Mouse (Mus musculus) heart, adult 2 months (tissue): ENCODE data around the gene Cfb. TPM values are rescaled to one million over a fixed set of nuclear protein-coding genes. Genes with fewer than 3 reads are reported as not detected.
"Not testable (repeated sequence)": the region's sequence is repeated elsewhere in the genome, so short reads cannot be mapped to it uniquely, and the experiment has no call there.

Experiments
- DNase-seq, 2 experiments: peaks; one replicate each; pipeline ENCODE4 v3.0.0; 2021
- H3K27ac ChIP-seq: fragments of 200-600 bp; 2 replicates; pipeline ENCODE4 v1.8.1; 2022
- H3K27me3 ChIP-seq: fragments of 200-500 bp; 2 replicates; pipeline ENCODE4 v1.6.1; 2012; ENCODE audit warnings: mild to moderate bottlenecking, low read length, inconsistent platforms, mixed read lengths; ENCODE audit not compliant: control insufficient read depth, insufficient read depth
- H3K36me3 ChIP-seq: fragments of 200-500 bp; 2 replicates; pipeline ENCODE4 v1.6.1; 2012; ENCODE audit warnings: low read length, inconsistent platforms; ENCODE audit not compliant: control insufficient read depth, insufficient read depth
- H3K4me1 ChIP-seq: fragments of 200-500 bp; 2 replicates; pipeline ENCODE4 v1.6.1; 2011; ENCODE audit warnings: low read length; ENCODE audit not compliant: control insufficient read depth, insufficient read depth
- H3K4me3 ChIP-seq: fragments of 200-600 bp; 2 replicates; pipeline ENCODE4 v1.8.1; 2022
- H3K79me2 ChIP-seq: fragments of 200-500 bp; replicated peaks from 2 replicates; pipeline ENCODE4 v1.6.1; 2012; ENCODE audit warnings: mild to moderate bottlenecking, inconsistent platforms, low read length, moderate library complexity, mixed read lengths; ENCODE audit not compliant: control insufficient read depth, insufficient read depth
- H3K9ac ChIP-seq: fragments of 200-500 bp; 2 replicates; pipeline ENCODE4 v1.6.1; 2012; ENCODE audit warnings: low read depth, mild to moderate bottlenecking, control low read depth, inconsistent platforms, low read length, mixed read lengths
- CTCF ChIP-seq: fragments of 200-600 bp; IDR thresholded peaks from 2 replicates; pipeline ENCODE4 v1.8.1; 2022; ENCODE audit warnings: antibody characterized with exemption, mild to moderate bottlenecking, moderate library complexity
- EP300 ChIP-seq: fragments of 200-500 bp; IDR thresholded peaks from 2 replicates; pipeline ENCODE4 v1.6.1; 2011; ENCODE audit warnings: low read depth, low read length, control low read depth; ENCODE audit not compliant: insufficient read depth
- POLR2A ChIP-seq: fragments of 200-500 bp; IDR thresholded peaks from 2 replicates; pipeline ENCODE4 v1.6.1; 2011; ENCODE audit warnings: mild to moderate bottlenecking, low read depth, low read length, control low read depth; ENCODE audit not compliant: insufficient read depth
- WGBS: fragments of 180-500 bp; shearing (Covaris S2); methylation state at CpG from one replicate; pipeline ENCODE4 v1.1.7; 2018; 5-methylcytosine and 5-hydroxymethylcytosine counted together
- intact Hi-C: fragments of 180-260 bp; cut with DNase I; formaldehyde crosslinking; loops from one replicate; pipeline ENCODE4 v1.15.1; 2025
- microRNA-seq, 2 experiments: library from miRNA; unstranded; fragments of <30 nt; microRNA quantifications; one replicate each; pipeline ENCODE4 v1.2.0; 2021
- polyA plus RNA-seq: library from polyadenylated mRNA; depleted of rRNA; stranded (reverse); fragments of >200 nt; gene quantifications from 2 replicates; pipeline ENCODE4 v1.2.3, GENCODE M21; 2012; rRNA removed
- total RNA-seq, 2 experiments: library from RNA; stranded (reverse); gene quantifications; 2 replicates each; pipeline ENCODE4 v1.2.3; 2021

Cfb gene
- total and polyA plus RNA-seq, 3 experiments, result 2.6 to 5.7 (median 3.8) TPM

GRCm38 (mm10) chr17:34814818-34815370, 47.4 kb downstream of the Cfb start:
- intact Hi-C loops, result no loop called here
- DNase-seq, result no peak
- Histone ChIP-seq H3K4me1 (no peaks in the 10 kb centered on the region), H3K79me2 (no peaks in the 10 kb centered on the region), H3K27me3 (no peaks in the 10 kb centered on the region), H3K4me3 (no peak overlapping the region), H3K27ac (no peak overlapping the region), H3K9ac (no peak overlapping the region), H3K36me3 (no peaks in the 10 kb centered on the region)
- WGBS, result 69% methylated on average over 7 of the region's 7 CpGs
- TF ChIP-seq CTCF (no peak), EP300 (no peak), POLR2A (no peak)

- TF ChIP-seq CTCF, result peak; percentile 82
- H3K9ac ChIP-seq, H3K79me2 ChIP-seq, H3K4me1 ChIP-seq, H3K36me3 ChIP-seq, H3K27me3 ChIP-seq, H3K27ac ChIP-seq, H3K4me3 ChIP-seq: not testable (repeated sequence)
- 58% methylated on average over 12 of the region's 12 CpGs for WGBS
- intact Hi-C loops, result loop anchor here (2.0 kb wide), 1 partner anchor 81 kb away; no protein-coding TSS in a partner anchor
- peak; percentile 21 to 58 for DNase-seq
These were observed 48.6 kb downstream of the Cfb start for GRCm38 (mm10) chr17:34813747-34814146.

- Histone ChIP-seq H3K4me3 (no peak overlapping the region), H3K36me3 (no peaks in the 10 kb centered on the region), H3K4me1 (no peaks in the 10 kb centered on the region), H3K9ac (no peak overlapping the region), H3K27ac (no peak overlapping the region), H3K79me2 (no peaks in the 10 kb centered on the region), H3K27me3 (no peaks in the 10 kb centered on the region)
- TF ChIP-seq EP300, result no peak
- no peak for TF ChIP-seq CTCF
- no peak for TF ChIP-seq POLR2A
- 69% methylated on average over 15 of the region's 15 CpGs for WGBS
- intact Hi-C loops, result no loop called here
- DNase-seq, result no peak
These were observed 51.0 kb downstream of the Cfb start for GRCm38 (mm10) chr17:34811275-34811674.

GRCm38 (mm10) chr17:34810811-34811210, 51.5 kb downstream of the Cfb start:
- 78% methylated on average over 8 of the region's 8 CpGs for WGBS
- H3K36me3 ChIP-seq, intact Hi-C loops: not testable (repeated sequence)

GRCm38 (mm10) chr17:34810411-34810810, 51.9 kb downstream of the Cfb start:
- H3K4me3 ChIP-seq, H3K36me3 ChIP-seq, H3K27me3 ChIP-seq, DNase-seq, H3K79me2 ChIP-seq, intact Hi-C loops, H3K27ac ChIP-seq, H3K9ac ChIP-seq, H3K4me1 ChIP-seq: not testable (repeated sequence)
- 71% methylated on average over 5 of the region's 5 CpGs for WGBS

More at GRCm38 (mm10) chr17:34810811-34811210, 51.5 kb downstream of the Cfb start:
- not testable (repeated sequence) for H3K4me3 ChIP-seq, DNase-seq, H3K79me2 ChIP-seq, H3K27ac ChIP-seq, H3K9ac ChIP-seq, H3K27me3 ChIP-seq, H3K4me1 ChIP-seq

- H3K79me2 ChIP-seq, result no peaks in the 10 kb centered on the region
- no peak overlapping the region for H3K27ac ChIP-seq
- no peak for DNase-seq
- no peak overlapping the region for H3K4me3 ChIP-seq
- intact Hi-C loops, result no loop called here
- H3K27me3 ChIP-seq, result no peaks in the 10 kb centered on the region
- H3K9ac ChIP-seq, result no peak overlapping the region
- no peaks in the 10 kb centered on the region for H3K36me3 ChIP-seq
- no peaks in the 10 kb centered on the region for H3K4me1 ChIP-seq
- TF ChIP-seq POLR2A, result no peak
- no peak for TF ChIP-seq EP300
- TF ChIP-seq CTCF, result no peak
- 76% methylated on average over 6 of the region's 6 CpGs for WGBS
These were observed 53.6 kb downstream of the Cfb start for GRCm38 (mm10) chr17:34808599-34809205.

- Histone ChIP-seq H3K36me3 (no peaks in the 10 kb centered on the region), H3K79me2 (no peaks in the 10 kb centered on the region), H3K4me3 (no peak overlapping the region), H3K4me1 (no peaks in the 10 kb centered on the region), H3K9ac (no peak overlapping the region), H3K27me3 (no peaks in the 10 kb centered on the region), H3K27ac (no peak overlapping the region)
- intact Hi-C loops, result no loop called here
- WGBS, result 57% methylated on average over 3 of the region's 3 CpGs
- peak in 1 of 2 experiments; percentile 4 for DNase-seq
- TF ChIP-seq CTCF (no peak), EP300 (no peak), POLR2A (no peak)
These were observed 55.1 kb downstream of the Cfb start for GRCm38 (mm10) chr17:34807176-34807575.

Small RNA genes within 50 kb of the gene (microRNA-seq; reads per million reads assigned to microRNA genes)
- gene Mir6970 (0 reads per million in 2 experiments), gene Mir6971 (1.1 to 4.2 reads per million in 2 experiments), gene Mir6972 (0 reads per million in 2 experiments)

Other genes with a start within 250 kb of the Cfb start
Only the 30 nearest of the 36 such genes appear.
- gene Fkbpl, start 217.8 kb downstream of the Cfb start, total RNA-seq, result 1 to 10 TPM; 7.9 TPM
- 4.0 and 8.8 TPM in 2 replicates for gene Fkbpl, start 217.8 kb downstream of the Cfb start, polyA plus RNA-seq
- 10 to 100 TPM; 15.3 to 18.4 TPM for gene Atf6b, start 215.4 kb downstream of the Cfb start, total RNA-seq
- gene Atf6b, start 215.4 kb downstream of the Cfb start, polyA plus RNA-seq, result 25.3 and 27.4 TPM in 2 replicates
- 10 to 100 TPM; 28.5 to 28.8 TPM for gene Tnxb, start 192.0 kb downstream of the Cfb start, total RNA-seq
- 27.3 and 32.7 TPM in 2 replicates for gene Tnxb, start 192.0 kb downstream of the Cfb start, polyA plus RNA-seq
- 10 to 100 TPM; 16.8 to 19.7 TPM for gene C4b, start 118.6 kb downstream of the Cfb start, total RNA-seq
- 18.0 and 26.6 TPM in 2 replicates for gene C4b, start 118.6 kb downstream of the Cfb start, polyA plus RNA-seq
- gene Cyp21a1, start 58.0 kb downstream of the Cfb start, total RNA-seq, result not detected
- 0.09 and 0.20 TPM in 2 replicates for gene Cyp21a1, start 58.0 kb downstream of the Cfb start, polyA plus RNA-seq
- gene Stk19, start 25.6 kb downstream of the Cfb start, total RNA-seq, result 1 to 10 TPM; 8.5 to 9.5 TPM
- 14.1 and 17.3 TPM in 2 replicates for gene Stk19, start 25.6 kb downstream of the Cfb start, polyA plus RNA-seq
- gene Dxo, start 25.5 kb downstream of the Cfb start, total RNA-seq, result 10 to 100 TPM; 12.4 to 14.2 TPM
- gene Dxo, start 25.5 kb downstream of the Cfb start, polyA plus RNA-seq, result 22.9 and 28.3 TPM in 2 replicates
- 10 to 100 TPM; 18.1 to 26.8 TPM for gene Skiv2l, start 12.3 kb downstream of the Cfb start, total RNA-seq
- gene Skiv2l, start 12.3 kb downstream of the Cfb start, polyA plus RNA-seq, result 28.9 and 37.7 TPM in 2 replicates
- 10 to 100 TPM; 14.9 to 15.8 TPM for gene Nelfe, start 12.1 kb downstream of the Cfb start, total RNA-seq
- gene Nelfe, start 12.1 kb downstream of the Cfb start, polyA plus RNA-seq, result 12.3 and 15.5 TPM in 2 replicates
- gene Zbtb12, start 17.0 kb upstream of the Cfb start, total RNA-seq, result 1 to 10 TPM; 7.9 to 9.0 TPM
- gene Zbtb12, start 17.0 kb upstream of the Cfb start, polyA plus RNA-seq, result 10.0 and 11.0 TPM in 2 replicates
- not detected for gene Gm20547, start 19.5 kb upstream of the Cfb start, total RNA-seq
- not detected in 2 replicates for gene Gm20547, start 19.5 kb upstream of the Cfb start, polyA plus RNA-seq
- 1 to 10 TPM; 1.8 to 3.1 TPM for gene C2, start 35.7 kb upstream of the Cfb start, total RNA-seq
- 4.5 and 8.1 TPM in 2 replicates for gene C2, start 35.7 kb upstream of the Cfb start, polyA plus RNA-seq
- 10 to 100 TPM; 38.0 to 42.6 TPM for gene Ehmt2, start 36.0 kb upstream of the Cfb start, total RNA-seq
- gene Ehmt2, start 36.0 kb upstream of the Cfb start, polyA plus RNA-seq, result 61.6 and 64.0 TPM in 2 replicates
- not detected for gene Slc44a4, start 51.9 kb upstream of the Cfb start, total RNA-seq
- 1.1 TPM in 1 of 2 replicates, not detected in the other for gene Slc44a4, start 51.9 kb upstream of the Cfb start, polyA plus RNA-seq
- gene Neu1, start 68.7 kb upstream of the Cfb start, total RNA-seq, result 10 to 100 TPM; 14.5 TPM
- gene Neu1, start 68.7 kb upstream of the Cfb start, polyA plus RNA-seq, result 22.0 and 23.6 TPM in 2 replicates
- 10 to 100 TPM in 1 of 2 experiments, 1 to 10 TPM in 1; 2.9 to 11.2 TPM for gene Hspa1b, start 96.7 kb upstream of the Cfb start, total RNA-seq
- 2.0 and 6.3 TPM in 2 replicates for gene Hspa1b, start 96.7 kb upstream of the Cfb start, polyA plus RNA-seq
- gene Gm20481, start 107.4 kb upstream of the Cfb start, total RNA-seq, result not detected
- not detected in 2 replicates for gene Gm20481, start 107.4 kb upstream of the Cfb start, polyA plus RNA-seq
- gene Hspa1a, start 109.6 kb upstream of the Cfb start, total RNA-seq, result 1 to 10 TPM; 3.3 to 9.8 TPM
- gene Hspa1a, start 109.6 kb upstream of the Cfb start, polyA plus RNA-seq, result 3.0 and 5.9 TPM in 2 replicates
- 10 to 100 TPM in 1 of 2 experiments, 1 to 10 TPM in 1; 8.3 to 10.9 TPM for gene Hspa1l, start 110.2 kb upstream of the Cfb start, total RNA-seq
- 3.6 and 6.6 TPM in 2 replicates for gene Hspa1l, start 110.2 kb upstream of the Cfb start, polyA plus RNA-seq
- 10 to 100 TPM; 17.3 to 21.3 TPM for gene Lsm2, start 119.3 kb upstream of the Cfb start, total RNA-seq
- gene Lsm2, start 119.3 kb upstream of the Cfb start, polyA plus RNA-seq, result 50.7 and 58.0 TPM in 2 replicates
- 10 to 100 TPM; 27.0 to 28.5 TPM for gene Vars, start 138.5 kb upstream of the Cfb start, total RNA-seq
- 32.7 and 39.2 TPM in 2 replicates for gene Vars, start 138.5 kb upstream of the Cfb start, polyA plus RNA-seq
- 10 to 100 TPM; 10.0 to 10.9 TPM for gene Vwa7, start 154.1 kb upstream of the Cfb start, total RNA-seq
- gene Vwa7, start 154.1 kb upstream of the Cfb start, polyA plus RNA-seq, result 7.5 and 10.2 TPM in 2 replicates
- not detected for gene Sapcd1, start 165.5 kb upstream of the Cfb start, total RNA-seq
- gene Sapcd1, start 165.5 kb upstream of the Cfb start, polyA plus RNA-seq, result 0.20 and 0.67 TPM in 2 replicates
- under 1 TPM; 0.23 to 0.29 TPM for gene Msh5, start 184.2 kb upstream of the Cfb start, total RNA-seq
- gene Msh5, start 184.2 kb upstream of the Cfb start, polyA plus RNA-seq, result 1.00 and 1.2 TPM in 2 replicates
- 10 to 100 TPM; 32.5 to 33.1 TPM for gene Clic1, start 187.4 kb upstream of the Cfb start, total RNA-seq
- 44.4 and 51.6 TPM in 2 replicates for gene Clic1, start 187.4 kb upstream of the Cfb start, polyA plus RNA-seq
- gene Ddah2, start 196.5 kb upstream of the Cfb start, total RNA-seq, result 10 to 100 TPM; 20.0 to 20.5 TPM
- gene Ddah2, start 196.5 kb upstream of the Cfb start, polyA plus RNA-seq, result 31.4 and 40.8 TPM in 2 replicates
- under 1 TPM; 0.34 to 0.55 TPM for gene Ly6g6c, start 202.9 kb upstream of the Cfb start, total RNA-seq
- gene Ly6g6c, start 202.9 kb upstream of the Cfb start, polyA plus RNA-seq, result 0.23 and 0.64 TPM in 2 replicates
- 1 to 10 TPM in 1 of 2 experiments, under 1 TPM in 1; 0.31 to 2.4 TPM for gene Mpig6b, start 203.7 kb upstream of the Cfb start, total RNA-seq
- 0.32 and 1.4 TPM in 2 replicates for gene Mpig6b, start 203.7 kb upstream of the Cfb start, polyA plus RNA-seq
- gene Ly6g6e, start 214.4 kb upstream of the Cfb start, total RNA-seq, result not detected
- 0.41 TPM in 1 of 2 replicates, not detected in the other for gene Ly6g6e, start 214.4 kb upstream of the Cfb start, polyA plus RNA-seq
- gene Ly6g6d, start 215.5 kb upstream of the Cfb start, total RNA-seq, result under 1 TPM in 1 of 2 experiments, not detected in 1; 0.61 TPM
- 1.3 and 1.6 TPM in 2 replicates for gene Ly6g6d, start 215.5 kb upstream of the Cfb start, polyA plus RNA-seq